In genomic region chr14:46785247-46785646, GRCm38 (mm10) we compare ENCODE assay signal across 36 mouse cellular contexts. TPM values are rescaled to one million over a fixed set of nuclear protein-coding genes. Genes with fewer than 3 reads are reported as not detected.
"Had no signal": no experiment of that assay in that cellular context is flagged by ENCODE, and none has a peak within 500 bp of the region (broad histone marks: within the 10 kb centered on the region; RNA-seq: fewer than 3 reads in every experiment).

No protein-coding gene starts in this region.

- DNase-seq: heart, postnatal 10 days; heart, postnatal 14 days; heart, postnatal 36 days; heart, postnatal 4 days; kidney, adult 11 months; kidney, adult 18-20 months; kidney, adult 2 months; kidney, adult 8-10 months; kidney, adult 9 months; kidney, postnatal 10 days; kidney, postnatal 14 days; kidney, postnatal 25 days; kidney, postnatal 36 days; kidney, postnatal 4 days; layer of hippocampus, adult 9-11 months; layer of hippocampus, postnatal 36 days had no signal

- H3K4me2 ChIP-seq: heart, embryonic 11.5 days; heart, embryonic 12.5 days; heart, embryonic 15.5 days; hindbrain, embryonic 12.5 days; hindbrain, embryonic 13.5 days; hindbrain, embryonic 14.5 days; hindbrain, embryonic 15.5 days; intestine, embryonic 15.5 days; kidney, embryonic 15.5 days had no signal

- H3K4me3 ChIP-seq: heart, embryonic 10.5 days; heart, embryonic 12.5 days; heart, embryonic 13.5 days; heart, embryonic 15.5 days; hindbrain, embryonic 12.5 days; hindbrain, embryonic 13.5 days; hindbrain, embryonic 15.5 days; intestine, embryonic 15.5 days; kidney, embryonic 15.5 days; layer of hippocampus, adult 2 months had no signal

- ATAC-seq: hindbrain, embryonic 16.5 days; hindbrain, postnatal 0 days; inflammation-experienced regulatory T-cells, adult 6 months; intestine, embryonic 15.5 days; intestine, embryonic 16.5 days; intestine, postnatal 0 days had no signal

- H3K9me3 ChIP-seq: heart, embryonic 10.5 days; heart, embryonic 12.5 days; heart, embryonic 13.5 days; heart, embryonic 15.5 days; hindbrain, embryonic 10.5 days; hindbrain, embryonic 12.5 days; hindbrain, embryonic 13.5 days; hindbrain, embryonic 15.5 days; intestine, embryonic 15.5 days; kidney, embryonic 15.5 days had no signal

- H3K27ac ChIP-seq: heart, embryonic 10.5 days; heart, embryonic 13.5 days; heart, embryonic 15.5 days; hindbrain, embryonic 10.5 days; hindbrain, embryonic 12.5 days; hindbrain, embryonic 13.5 days; hindbrain, embryonic 14.5 days; hindbrain, embryonic 15.5 days; hindbrain, postnatal 0 days; intestine, embryonic 15.5 days; kidney, embryonic 15.5 days; kidney, postnatal 0 days; layer of hippocampus, adult 2 months had no signal

- H3K27me3 ChIP-seq: heart, embryonic 12.5 days; heart, embryonic 13.5 days; heart, embryonic 15.5 days; hindbrain, embryonic 12.5 days; hindbrain, embryonic 13.5 days; hindbrain, embryonic 15.5 days; intestine, embryonic 15.5 days; kidney, embryonic 15.5 days had no signal

- H3K9ac ChIP-seq: heart, embryonic 12.5 days; heart, embryonic 13.5 days; heart, embryonic 15.5 days; hindbrain, embryonic 12.5 days; hindbrain, embryonic 13.5 days; hindbrain, embryonic 15.5 days; intestine, embryonic 15.5 days; kidney, embryonic 15.5 days had no signal

RNA-seq across cellular contexts. Expression of gene Cdkn3, which starts 24.9 kb away (rescaled TPM):
- total RNA-seq: layer of hippocampus, adult 18-20 months; layer of hippocampus, postnatal 36 days had no signal
